Mouse (Mus musculus) hindbrain, embryonic 14.5 days (tissue): ENCODE results near the gene Gtf3c2. TPM values are rescaled to one million over a fixed set of nuclear protein-coding genes. Genes with fewer than 3 reads are reported as not detected.

Source experiments
- polyA plus RNA-seq: library from polyadenylated mRNA; unstranded; fragments of >200 nt; fragmentation: Nextera tagmentation; extraction: Ambion mirVana; gene quantifications from 2 replicates; pipeline ENCODE4 v1.2.1, GENCODE M21; 2014

The Gtf3c2 gene
- polyA plus RNA-seq, 1 experiment from 2014 or later = 53.0 TPM

Other genes starting within 250 kb of the Gtf3c2 start
- 62.4 and 71.4 TPM in 2 replicates for gene Cgref1, start 234.6 kb downstream of the Gtf3c2 start, polyA plus RNA-seq
- 71.3 and 78.6 TPM in 2 replicates for gene Preb, start 219.8 kb downstream of the Gtf3c2 start, polyA plus RNA-seq
- gene Tcf23, start 211.5 kb downstream of the Gtf3c2 start, polyA plus RNA-seq = 0.04 TPM in 1 of 2 replicates, not detected in the other
- 175 and 198 TPM in 2 replicates for gene Atraid, start 131.8 kb downstream of the Gtf3c2 start, polyA plus RNA-seq
- 20.5 and 24.5 TPM in 2 replicates for gene Slc5a6, start 131.2 kb downstream of the Gtf3c2 start, polyA plus RNA-seq
- 13.7 and 15.4 TPM in 2 replicates for gene Cad, start 125.4 kb downstream of the Gtf3c2 start, polyA plus RNA-seq
- not detected in 2 replicates for gene Dnajc5g, start 73.9 kb downstream of the Gtf3c2 start, polyA plus RNA-seq
- gene Slc30a3, start 71.9 kb downstream of the Gtf3c2 start, polyA plus RNA-seq = 34.8 and 35.7 TPM in 2 replicates
- gene Trim54, start 63.4 kb downstream of the Gtf3c2 start, polyA plus RNA-seq = not detected in 2 replicates
- not detected in 2 replicates for gene Ucn, start 41.3 kb downstream of the Gtf3c2 start, polyA plus RNA-seq
- 49.5 and 50.3 TPM in 2 replicates for gene Mpv17, start 25.9 kb downstream of the Gtf3c2 start, polyA plus RNA-seq
- gene Gm29609, start 233 bp downstream of the Gtf3c2 start, polyA plus RNA-seq = 0.74 and 1.7 TPM in 2 replicates
- 107 and 108 TPM in 2 replicates for gene Snx17, start 13.1 kb upstream of the Gtf3c2 start, polyA plus RNA-seq
- 77.3 and 78.6 TPM in 2 replicates for gene Eif2b4, start 13.3 kb upstream of the Gtf3c2 start, polyA plus RNA-seq
- gene Zfp513, start 22.2 kb upstream of the Gtf3c2 start, polyA plus RNA-seq = 7.0 and 9.4 TPM in 2 replicates
- 162 TPM in 2 replicates for gene Ppm1g, start 40.5 kb upstream of the Gtf3c2 start, polyA plus RNA-seq
- gene Nrbp1, start 60.7 kb upstream of the Gtf3c2 start, polyA plus RNA-seq = 149 and 161 TPM in 2 replicates
- gene Gm9970, start 61.1 kb upstream of the Gtf3c2 start, polyA plus RNA-seq = 0.56 and 0.66 TPM in 2 replicates
- gene Krtcap3, start 71.5 kb upstream of the Gtf3c2 start, polyA plus RNA-seq = 2.9 and 4.2 TPM in 2 replicates
- gene Ift172, start 111.0 kb upstream of the Gtf3c2 start, polyA plus RNA-seq = 34.5 and 37.2 TPM in 2 replicates
- gene Fndc4, start 115.9 kb upstream of the Gtf3c2 start, polyA plus RNA-seq = 98.1 and 115 TPM in 2 replicates
- 0.29 TPM in 1 of 2 replicates, not detected in the other for gene Gckr, start 117.3 kb upstream of the Gtf3c2 start, polyA plus RNA-seq